Mouse (Mus musculus) left cerebral cortex, adult 8-10 months (tissue): ENCODE measurements at regions not wholly inside any gene's neighbourhood (a gene's known extent, or its start where the extent isn't known, plus 50 kb on each side); places are given as distances from the start of the nearest gene placed in this dataset.

Experiments
- DNase-seq, 2 experiments: peaks; one replicate each; pipeline ENCODE4 v3.0.0; 2022; ENCODE audit warnings: low spot score in 2 of 2

- no peak for DNase-seq
Observed at GRCm38 (mm10) chr9:116511450-116511849, 336.3 kb upstream of the Tgfbr2 start.

DNA sequence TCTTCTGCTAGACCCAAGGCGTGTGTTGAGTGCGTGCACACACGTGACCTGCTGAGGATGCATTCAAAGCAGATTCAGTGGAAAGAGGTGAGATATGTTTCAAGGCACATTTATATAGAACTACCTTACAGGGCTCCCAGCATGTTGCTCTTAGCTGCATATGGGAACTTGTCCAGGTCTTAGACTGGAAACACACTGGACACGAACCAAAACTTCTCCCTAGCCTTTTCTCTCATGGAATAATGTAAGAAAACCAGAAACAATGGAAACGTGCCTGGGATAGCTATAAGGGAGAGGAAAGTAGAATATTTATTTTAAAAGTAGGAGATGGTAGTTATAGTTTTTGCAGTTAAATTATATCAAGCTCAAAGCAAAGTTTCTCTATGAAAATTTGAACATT lies 332.6 kb upstream of the Tgfbr2 start:
- DNase-seq, result no peak

DNA sequence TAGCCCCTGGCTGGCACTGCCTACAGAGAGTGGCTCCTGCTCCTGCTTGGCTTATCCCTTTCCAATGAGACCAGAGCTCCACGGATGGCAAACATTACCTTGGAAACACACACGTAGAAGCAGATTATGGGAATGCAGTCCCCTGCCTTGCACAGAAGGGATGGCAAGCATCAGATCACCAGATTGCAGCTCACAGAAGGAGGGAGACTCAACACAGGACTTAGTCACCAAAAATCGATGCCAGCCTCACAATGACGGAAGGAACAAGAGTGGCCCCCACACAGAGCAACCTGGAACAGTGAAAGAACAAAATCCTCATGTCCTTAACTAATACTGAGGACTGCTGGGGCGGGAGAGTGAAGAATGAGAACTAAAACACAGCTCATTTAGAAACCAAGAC lies 327.7 kb upstream of the Tgfbr2 start:
- peak in 1 of 2 experiments; percentile 47 for DNase-seq

DNA sequence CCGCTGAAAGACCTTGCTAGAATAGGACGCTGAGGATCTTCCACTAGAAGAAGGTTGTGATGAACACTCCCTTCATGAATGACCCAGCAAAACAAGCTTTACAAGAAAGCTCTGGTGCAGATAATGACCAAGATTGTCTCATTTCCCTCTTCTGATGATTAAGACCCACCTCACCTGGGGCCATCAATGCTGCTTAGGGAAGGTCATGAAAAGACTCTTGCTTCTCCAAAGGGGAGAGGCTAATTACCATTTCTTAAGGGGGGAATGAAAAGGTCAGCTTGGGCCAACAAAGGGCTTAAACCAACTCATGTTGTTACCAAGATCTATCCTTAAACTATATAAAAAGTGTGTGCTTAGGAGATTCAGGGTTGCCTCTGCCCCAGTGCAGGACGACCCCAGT lies 325.8 kb upstream of the Tgfbr2 start:
- DNase-seq, result no peak

GRCm38 (mm10) chr9:116491227-116491626 lies 316.1 kb upstream of the Tgfbr2 start:
- no peak for DNase-seq

DNA sequence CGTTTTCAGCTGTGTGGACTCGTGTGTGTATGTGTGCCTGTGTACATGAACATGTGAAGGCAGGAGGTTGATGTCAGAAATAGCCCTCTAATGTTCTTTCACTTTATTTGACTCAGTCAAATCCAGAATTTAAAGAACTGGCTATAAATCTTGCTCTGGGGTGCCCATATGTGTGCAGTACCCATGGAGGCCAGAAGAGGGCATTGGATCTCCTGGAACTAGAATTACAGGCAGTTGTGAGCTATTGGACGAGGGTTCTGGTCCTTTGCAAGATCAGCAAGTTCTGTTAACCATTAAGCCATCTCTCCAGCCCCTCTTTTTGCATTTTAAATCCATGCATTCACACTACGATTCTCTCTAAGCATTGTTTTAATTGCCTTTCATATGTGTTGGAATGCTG lies 314.6 kb upstream of the Tgfbr2 start:
- DNase-seq, result no peak

GRCm38 (mm10) chr9:116489273-116489672 lies 314.1 kb upstream of the Tgfbr2 start:
- peak in 1 of 2 experiments; percentile 33 for DNase-seq

DNA sequence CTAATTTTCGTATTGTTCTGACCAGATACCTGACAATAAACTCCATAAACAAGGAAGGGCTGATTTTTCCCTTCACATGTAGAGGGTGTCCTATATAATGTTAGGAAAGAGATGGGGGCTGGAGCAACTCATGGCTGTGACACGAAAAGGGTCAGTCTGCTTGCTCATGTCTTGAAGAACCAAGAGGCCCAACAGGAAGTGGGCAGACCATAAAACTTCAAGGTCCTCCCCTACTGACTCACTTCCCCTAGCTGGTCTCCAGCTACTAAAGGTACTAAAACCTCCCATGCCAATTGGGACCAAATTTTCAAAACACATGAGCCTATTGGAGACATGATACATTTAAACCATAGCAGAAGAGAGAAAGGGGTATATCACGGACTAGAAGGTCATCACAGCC lies 302.1 kb upstream of the Tgfbr2 start:
- DNase-seq, result no peak

DNA sequence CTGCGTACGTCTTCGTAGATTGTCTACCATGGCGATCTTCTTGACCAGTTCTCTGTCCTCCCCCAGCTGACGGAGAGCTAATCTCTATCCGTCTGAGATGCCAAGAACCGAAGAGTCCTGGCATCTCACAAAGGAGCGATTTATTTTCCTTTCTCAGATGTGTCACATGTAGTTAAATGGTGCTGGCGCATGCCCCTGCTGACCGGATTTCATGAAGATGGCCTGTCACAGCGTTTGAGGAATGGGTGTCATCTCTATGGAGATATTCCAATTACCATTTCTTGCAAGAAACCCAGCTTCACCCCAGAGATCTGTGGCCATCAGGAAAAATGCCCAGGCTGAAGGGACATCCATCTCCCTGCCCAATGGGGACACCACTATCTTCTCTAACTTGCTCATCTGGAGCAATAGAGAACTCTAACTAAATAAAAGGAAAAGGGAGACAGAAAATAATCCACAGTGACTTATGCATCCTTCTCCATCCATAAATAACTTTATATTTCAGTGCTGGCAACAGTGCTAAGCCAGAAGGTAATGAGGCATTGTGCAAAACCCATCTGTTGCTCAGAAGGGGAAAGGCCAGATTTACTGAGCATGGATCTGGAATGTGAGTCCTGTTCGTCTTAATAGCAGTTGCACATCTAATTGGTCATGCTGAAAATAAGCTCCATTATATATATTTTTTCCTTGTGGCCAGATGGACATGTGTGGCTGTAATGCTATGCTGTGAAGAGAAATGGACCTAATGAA lies 300.2 kb upstream of the Tgfbr2 start:
- no peak for DNase-seq

- no peak for DNase-seq
Observed at GRCm38 (mm10) chr9:116472855-116473254, 297.7 kb upstream of the Tgfbr2 start.

GRCm38 (mm10) chr9:116468569-116469250 lies 293.6 kb upstream of the Tgfbr2 start:
- peak in 1 of 2 experiments; percentile 8 for DNase-seq

DNA sequence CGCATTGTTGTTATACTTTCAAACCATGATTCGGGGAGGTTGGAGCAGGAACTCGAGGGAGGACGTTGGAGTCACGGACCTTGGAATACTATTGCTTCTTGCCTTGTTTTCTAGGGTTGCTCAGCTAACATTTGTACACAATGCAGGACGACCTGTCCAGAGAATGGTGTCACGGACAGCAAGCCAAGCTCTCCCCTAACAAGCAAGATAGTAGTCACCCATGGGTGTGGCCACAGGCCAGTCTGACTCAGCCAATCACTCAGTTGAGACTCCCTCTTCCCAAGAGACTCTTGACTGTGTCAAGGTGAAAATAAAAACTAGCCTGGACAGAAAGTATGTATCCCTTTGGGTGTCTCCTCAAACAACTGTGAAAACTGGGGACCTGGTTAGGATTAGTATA lies 291.2 kb upstream of the Tgfbr2 start:
- DNase-seq, result no peak

DNA sequence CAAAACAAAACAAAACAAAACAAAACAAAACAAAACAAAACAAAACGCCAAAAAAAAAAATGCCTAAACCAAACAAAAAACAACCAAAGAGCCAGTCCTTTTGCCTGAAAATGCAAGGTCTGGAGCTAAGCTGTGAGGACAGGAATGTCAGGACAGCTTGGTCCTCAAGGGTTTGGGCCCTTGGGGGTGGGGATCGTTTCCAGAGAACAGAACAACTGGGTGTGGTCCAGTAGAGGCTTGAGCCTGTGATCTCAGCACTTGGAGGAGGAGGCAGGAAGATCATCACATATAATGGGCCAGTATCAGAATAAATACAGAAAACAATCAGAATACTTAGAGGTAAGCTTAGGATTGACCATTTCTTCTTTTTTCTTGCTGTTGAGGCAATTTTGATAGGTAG lies 289.5 kb upstream of the Tgfbr2 start:
- no peak for DNase-seq

DNA sequence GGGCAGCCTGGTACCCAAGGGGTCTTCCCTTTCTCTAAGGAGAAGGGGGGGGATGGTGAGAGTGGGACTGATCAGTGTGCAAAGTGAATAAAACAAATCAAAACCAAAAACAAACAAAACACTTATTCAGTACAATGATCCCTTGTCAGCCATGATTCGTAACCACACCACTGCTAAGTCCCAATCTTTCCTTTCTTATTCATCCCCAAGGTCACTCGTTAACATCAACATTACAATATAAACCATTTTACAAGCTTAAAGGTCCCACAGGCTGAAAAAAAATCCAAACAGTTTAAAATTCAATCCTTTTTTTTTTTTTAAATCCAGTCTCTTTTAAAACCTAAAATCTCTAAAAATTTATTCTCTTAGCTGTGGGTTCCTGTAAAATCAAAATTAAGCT lies 287.1 kb upstream of the Tgfbr2 start:
- no peak for DNase-seq

- DNase-seq, result no peak
Observed at GRCm38 (mm10) chr9:116460022-116460421, 284.9 kb upstream of the Tgfbr2 start.

DNA sequence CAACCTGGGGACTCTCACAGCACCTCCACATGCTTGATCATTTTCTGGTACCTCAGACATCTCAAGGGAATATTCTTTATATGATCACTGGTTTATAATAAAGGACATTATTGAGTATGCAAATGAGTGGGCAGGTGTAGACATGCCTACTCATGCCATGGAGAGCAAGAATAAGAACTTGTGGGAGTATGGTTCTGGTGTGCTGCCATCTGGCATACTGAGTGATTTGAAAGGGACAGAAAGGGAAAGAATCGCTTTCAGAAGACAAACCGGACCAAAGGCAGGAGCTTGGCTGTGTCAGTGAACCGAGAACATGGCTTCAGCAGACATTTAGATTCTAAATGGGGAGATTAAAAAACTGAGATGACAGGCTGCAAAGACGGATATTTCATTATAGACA lies 276.9 kb upstream of the Tgfbr2 start:
- DNase-seq, result peak in 1 of 2 experiments; percentile 52

GRCm38 (mm10) chr9:116450829-116451228 lies 275.7 kb upstream of the Tgfbr2 start:
- DNase-seq, result no peak

- no peak for DNase-seq
Observed at GRCm38 (mm10) chr9:116447734-116448133, 272.6 kb upstream of the Tgfbr2 start.

DNA sequence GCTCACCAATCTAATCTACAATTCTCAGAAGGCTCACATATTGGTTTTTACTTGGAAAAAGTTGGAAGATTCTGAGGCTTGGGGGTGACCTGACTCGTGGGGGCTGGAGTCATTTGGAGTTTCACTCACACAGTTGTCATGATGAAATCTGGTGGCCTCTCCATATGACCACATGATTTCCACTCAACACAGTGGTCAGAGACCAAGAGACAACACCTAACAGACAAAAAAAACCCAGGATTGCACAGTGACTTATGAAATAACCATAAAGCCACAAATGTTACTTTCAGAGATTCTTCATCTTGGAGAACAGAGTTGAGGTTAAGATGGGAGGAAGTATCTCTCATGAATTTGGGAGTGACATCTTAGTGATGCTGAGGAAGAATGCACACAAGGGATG lies 263.4 kb upstream of the Tgfbr2 start:
- DNase-seq, result no peak

DNA sequence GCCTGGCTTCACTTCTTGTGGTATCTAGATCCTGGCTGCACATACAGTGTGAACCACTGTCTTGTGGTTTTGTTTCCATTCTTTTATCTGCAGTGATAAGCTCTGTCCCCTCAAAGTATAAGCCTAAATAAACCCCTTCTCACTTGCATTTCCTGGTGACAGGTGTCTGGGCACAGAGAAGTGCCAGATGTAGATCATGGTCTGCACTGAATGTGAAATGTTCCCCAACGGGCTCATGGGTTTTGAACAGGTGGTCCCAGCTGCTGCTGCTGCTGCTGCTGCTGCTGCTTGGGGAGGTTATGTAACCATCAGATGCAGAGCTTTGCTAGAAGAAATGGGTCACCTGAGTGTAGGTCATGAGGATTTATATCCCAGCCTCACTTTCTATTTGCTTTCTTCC lies 259.3 kb upstream of the Tgfbr2 start:
- DNase-seq, result no peak

- DNase-seq, result no peak
Observed at GRCm38 (mm10) chr9:116429061-116429460, 253.9 kb upstream of the Tgfbr2 start.

DNA sequence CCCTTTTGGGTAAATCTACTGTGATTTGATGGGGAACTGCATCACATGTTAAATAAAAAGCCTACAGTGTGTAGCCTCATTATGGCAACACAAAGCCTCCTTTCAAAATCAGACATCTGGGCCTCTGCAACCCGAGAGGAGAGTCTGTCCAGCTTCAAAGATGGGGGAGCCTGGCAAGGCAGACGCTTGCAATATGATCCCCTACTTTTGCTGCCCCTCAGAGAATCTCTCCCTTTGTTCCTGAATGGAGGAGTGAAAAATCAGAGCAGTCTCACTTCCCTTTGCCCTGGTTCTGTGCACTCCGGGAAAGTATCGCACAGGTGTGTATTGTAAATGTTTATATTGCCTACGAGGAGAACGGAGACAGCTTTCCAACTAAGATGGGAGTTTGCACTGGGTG lies 253.3 kb upstream of the Tgfbr2 start:
- no peak for DNase-seq

GRCm38 (mm10) chr9:116427278-116427677 lies 252.1 kb upstream of the Tgfbr2 start:
- DNase-seq, result no peak
